Comparison of ENCODE assay signal across 8 mouse cellular contexts in the genomic region with DNA sequence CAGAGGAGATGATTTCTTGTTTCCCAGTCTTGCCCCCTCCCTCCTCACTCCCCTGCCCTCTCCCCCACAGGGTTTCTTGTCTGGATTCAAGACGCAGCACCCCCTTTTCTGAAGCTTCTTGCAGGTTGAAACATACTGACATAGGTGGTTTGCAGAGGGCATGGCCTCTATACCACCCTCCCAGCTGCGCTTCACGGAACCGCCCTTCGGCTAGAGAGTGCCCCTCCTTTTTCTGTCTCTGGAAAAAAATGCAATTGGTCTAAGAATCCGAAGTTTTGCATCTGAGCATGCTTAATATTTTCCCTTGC. TPM values are rescaled to one million over a fixed set of nuclear protein-coding genes. Genes with fewer than 3 reads are reported as not detected.
A peak's percentile ranks its signal among the peaks of the same experiment; 100 is the strongest.
DNase-seq lines count a peak whose midpoint lies in the region; ATAC-seq and TF ChIP-seq lines count a peak whose summit lies in the region.

No protein-coding gene starts in this region.

- TF ChIP-seq EP300 in heart, adult 2 months (IDR thresholded peaks at IDR 0.05; ENCODE audit: insufficient read depth, low read depth, low read length): no peak

- WGBS in heart, adult 2 months: 20% methylated on average over 6 of the region's 6 CpGs
- 27% methylated on average over 6 of the region's 6 CpGs for WGBS in liver, embryonic 12.5 days (ENCODE audit: insufficient replicate concordance)

- no peaks in the 10 kb centered on the region; the same call in 1 of the 2 replicates for H3K4me1 ChIP-seq in heart, adult 2 months (ENCODE audit: control insufficient read depth, insufficient read depth, low read length)
- H3K4me1 ChIP-seq in liver, embryonic 12.5 days: peaks cover 11% of the 10 kb centered on the region; the same call in 1 of the 2 replicates

- H3K4me3 ChIP-seq in heart, adult 2 months: peak overlapping the region; percentile 71
- peak overlapping the region; percentile 59 for H3K4me3 ChIP-seq in liver, embryonic 12.5 days

- H3K79me2 ChIP-seq in heart, adult 2 months (replicated peaks; ENCODE audit: control insufficient read depth, insufficient read depth, low read length): no peaks in the 10 kb centered on the region

- H3K27me3 ChIP-seq in heart, adult 2 months (ENCODE audit: control insufficient read depth, insufficient read depth, low read length): no peaks in the 10 kb centered on the region
- H3K27me3 ChIP-seq in liver, embryonic 12.5 days (replicated peaks): peaks cover 51% of the 10 kb centered on the region

- TF ChIP-seq POLR2A in heart, adult 2 months (IDR thresholded peaks at IDR 0.05; ENCODE audit: insufficient read depth, low read depth, low read length): no peak

- no peaks in the 10 kb centered on the region for H3K36me3 ChIP-seq in heart, adult 2 months (ENCODE audit: control insufficient read depth, insufficient read depth, low read length)
- H3K36me3 ChIP-seq in liver, embryonic 12.5 days: no peaks in the 10 kb centered on the region

- ATAC-seq in liver, embryonic 12.5 days: no peak

- H3K4me2 ChIP-seq in liver, embryonic 12.5 days: peak overlapping the region; percentile 75

- peak overlapping the region; percentile 13 for H3K9ac ChIP-seq in heart, adult 2 months (ENCODE audit: low read depth, low read length)
- H3K9ac ChIP-seq in liver, embryonic 12.5 days: no peak overlapping the region

- peak overlapping the region; percentile 82 for H3K27ac ChIP-seq in heart, adult 2 months
- no peak overlapping the region for H3K27ac ChIP-seq in liver, embryonic 12.5 days

- TF ChIP-seq CTCF in heart, adult 2 months (IDR thresholded peaks at IDR 0.05): no peak

- DNase-seq in heart, adult 2 months: no peak
- DNase-seq in heart, postnatal 10 days: no peak
- DNase-seq in thymus, postnatal 4 days: peak; percentile 12
- no peak for DNase-seq in thymus, adult 18-20 months
- no peak for DNase-seq in MN1 (ENCODE audit: low spot score)
- no peak for DNase-seq in gastrocnemius, postnatal 36 days
- no peak for DNase-seq in left cerebral cortex, adult 18-20 months (ENCODE audit: low spot score in 2 of 2)

- H3K9me3 ChIP-seq in liver, embryonic 12.5 days (replicated peaks): no peaks in the 10 kb centered on the region

- intact Hi-C loops in heart, adult 2 months (cut with DNase I): loop anchor here (2.0 to 10.0 kb wide), 3 partner anchors 98 to 364 kb away; no protein-coding TSS in a partner anchor
- intact Hi-C loops in heart, postnatal 10 days (cut with DNase I): loop anchor here (10.0 kb wide), 1 partner anchor 184 kb away; no protein-coding TSS in a partner anchor
- intact Hi-C loops in gastrocnemius, postnatal 36 days (cut with DNase I): no loop called here

RNA-seq across cellular contexts. Expression of a gene that starts 4.4 kb away (rescaled TPM):
- total RNA-seq in heart, adult 2 months (2021): 1 to 10 TPM; 2.9 to 4.1 TPM
- 1.2 and 1.5 TPM in 2 replicates for polyA plus RNA-seq in heart, adult 2 months (2012; rRNA removed)
- 1 to 10 TPM; 2.3 to 2.7 TPM for total RNA-seq in heart, postnatal 10 days (2021)
- polyA plus RNA-seq in liver, embryonic 12.5 days (2016; fragmentation: Nextera tagmentation; extraction: Ambion mirVana): 0.72 and 0.73 TPM in 2 replicates
- total RNA-seq in gastrocnemius, postnatal 36 days (2021): under 1 TPM; 0.49 to 0.59 TPM
- 10 to 100 TPM; 18.5 to 24.1 TPM for total RNA-seq in left cerebral cortex, adult 18-20 months (2021)
